Mouse (Mus musculus) heart, embryonic 15.5 days (tissue): ENCODE results near the gene Ubap1. TPM values are rescaled to one million over a fixed set of nuclear protein-coding genes. Genes with fewer than 3 reads are reported as not detected.

ENCODE experiments used
- ATAC-seq: fragments of 200-750 bp; cut with Nextera tagmentation; replicated peaks from 2 replicates; pipeline ENCODE4 v1.8.0; 2017; ENCODE audit warnings: low read depth, moderate TSS enrichment; ENCODE audit not compliant: insufficient number of reproducible peaks, insufficient read depth, low FRiP score
- H3K27ac ChIP-seq: fragments of 300-500 bp; sonication (generic); 2 replicates; pipeline ENCODE4 v1.5.1; 2015; ENCODE audit warnings: mild to moderate bottlenecking, inconsistent platforms
- H3K27me3 ChIP-seq: fragments of 300-500 bp; sonication (generic); 2 replicates; pipeline ENCODE4 v1.6.1; 2015; ENCODE audit warnings: inconsistent platforms
- H3K36me3 ChIP-seq: fragments of 300-500 bp; sonication (generic); 2 replicates; pipeline ENCODE4 v1.6.1; 2015; ENCODE audit warnings: mild to moderate bottlenecking, inconsistent platforms
- H3K4me1 ChIP-seq: fragments of 300-500 bp; sonication (generic); replicated peaks from 2 replicates; pipeline ENCODE4 v1.6.1; 2015; ENCODE audit warnings: inconsistent platforms
- H3K4me2 ChIP-seq: fragments of 300-500 bp; sonication (generic); 2 replicates; pipeline ENCODE4 v1.6.1; 2015; ENCODE audit warnings: inconsistent platforms, mild to moderate bottlenecking, moderate library complexity
- H3K4me3 ChIP-seq: fragments of 300-500 bp; sonication (generic); 2 replicates; pipeline ENCODE4 v1.5.1; 2015; ENCODE audit warnings: mild to moderate bottlenecking, inconsistent platforms
- H3K9ac ChIP-seq: fragments of 300-500 bp; sonication (generic); 2 replicates; pipeline ENCODE4 v1.6.1; 2015; ENCODE audit warnings: mild to moderate bottlenecking, inconsistent platforms
- H3K9me3 ChIP-seq: fragments of 300-500 bp; sonication (generic); replicated peaks from 2 replicates; pipeline ENCODE4 v1.6.1; 2016; ENCODE audit warnings: inconsistent platforms
- WGBS: fragments of 180-500 bp; shearing (Covaris S2); methylation state at CpG from one replicate; pipeline ENCODE4 v1.1.7; 2015; ENCODE audit warnings: mixed read lengths; 5-methylcytosine and 5-hydroxymethylcytosine counted together
- polyA plus RNA-seq: library from polyadenylated mRNA; unstranded; fragments of >200 nt; fragmentation: Nextera tagmentation; extraction: Ambion mirVana; gene quantifications from 2 replicates; pipeline ENCODE4 v1.2.1, GENCODE M21; 2015

Ubap1 gene
- polyA plus RNA-seq, 1 experiment from 2014 or later, result 43.4 TPM

DNA sequence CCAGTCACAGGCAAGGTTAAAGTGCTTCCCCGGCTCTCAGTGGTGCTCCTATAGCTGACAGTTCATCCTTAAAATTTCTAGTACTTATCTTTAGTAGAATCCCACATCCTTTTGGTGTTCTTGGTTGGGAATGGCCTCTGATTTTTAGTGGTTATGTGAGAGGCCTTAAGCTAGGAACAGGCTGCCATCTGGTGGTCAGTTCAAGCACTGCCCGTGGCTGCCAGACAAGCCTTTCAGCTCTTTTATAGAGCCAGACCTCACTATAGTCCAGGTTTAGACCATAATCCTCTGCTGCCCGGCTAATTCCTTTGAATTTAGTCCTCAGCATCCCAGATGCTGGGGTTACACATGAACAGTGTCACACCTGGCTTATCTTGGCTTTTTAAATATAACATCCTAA is 41.3 kb downstream of the Ubap1 start:
- 15% methylated on average over 3 of the region's 3 CpGs for WGBS
- Histone ChIP-seq H3K36me3 (peaks cover 48% of the 10 kb centered on the region), H3K4me3 (no peak overlapping the region), H3K27me3 (no peaks in the 10 kb centered on the region), H3K4me1 (no peaks in the 10 kb centered on the region), H3K9me3 (no peaks in the 10 kb centered on the region), H3K27ac (no peak overlapping the region), H3K9ac (no peak overlapping the region), H3K4me2 (no peak overlapping the region)
- no peak for ATAC-seq

GRCm38 (mm10) chr4:41391015-41391414 is 42.2 kb downstream of the Ubap1 start:
- Histone ChIP-seq H3K4me2 (no peak overlapping the region), H3K4me3 (no peak overlapping the region), H3K27me3 (no peaks in the 10 kb centered on the region), H3K4me1 (no peaks in the 10 kb centered on the region), H3K9me3 (no peaks in the 10 kb centered on the region), H3K27ac (no peak overlapping the region), H3K9ac (no peak overlapping the region), H3K36me3 (peaks cover 48% of the 10 kb centered on the region)
- ATAC-seq, result no peak
- WGBS, result 90% methylated on average over 2 of the region's 2 CpGs

DNA sequence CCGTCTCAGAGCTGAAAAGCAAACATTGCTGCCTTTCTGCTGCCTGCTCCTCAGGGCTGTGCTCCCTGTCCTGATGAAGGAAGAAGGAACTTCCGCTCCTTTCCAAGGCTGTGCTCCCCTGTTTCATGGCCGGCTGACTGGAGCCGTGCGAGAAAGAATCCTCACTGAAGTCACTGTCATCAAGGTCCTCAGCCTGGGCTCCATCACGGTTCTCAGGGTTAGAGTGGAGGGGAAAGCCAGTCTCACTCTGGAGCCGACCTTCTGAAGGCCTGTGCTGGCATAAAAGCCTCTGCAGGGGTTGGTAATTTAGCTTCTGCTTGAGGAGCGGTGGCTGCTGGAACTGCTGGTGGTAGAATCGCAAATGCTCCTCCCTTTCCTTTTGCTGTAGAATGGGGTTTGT is 45.9 kb downstream of the Ubap1 start:
- Histone ChIP-seq H3K4me2 (no peak overlapping the region), H3K27ac (no peak overlapping the region), H3K27me3 (no peaks in the 10 kb centered on the region), H3K9me3 (no peaks in the 10 kb centered on the region), H3K36me3 (peaks cover 37% of the 10 kb centered on the region), H3K9ac (no peak overlapping the region), H3K4me1 (no peaks in the 10 kb centered on the region), H3K4me3 (no peak overlapping the region)
- ATAC-seq, result no peak
- 85% methylated on average over 9 of the region's 9 CpGs for WGBS

DNA sequence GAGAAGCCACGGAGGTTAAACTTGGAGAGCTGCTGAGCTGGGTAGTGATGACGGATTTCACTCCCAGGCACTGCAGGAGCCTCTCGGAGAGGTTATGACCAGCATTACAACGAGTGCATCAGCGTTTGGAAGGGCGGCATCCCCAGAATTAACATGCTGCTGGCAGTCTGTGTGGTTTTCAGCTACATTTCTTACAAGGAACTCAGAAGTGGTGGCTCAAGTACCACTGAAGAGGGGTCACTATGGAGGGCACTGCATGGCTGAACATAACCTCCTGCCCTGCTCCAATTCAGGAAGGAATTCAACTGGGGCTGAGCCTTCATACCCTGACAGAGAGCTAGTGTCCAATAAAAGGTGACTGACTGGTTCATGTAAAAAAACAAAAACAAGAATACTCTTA is 49.6 kb downstream of the Ubap1 start:
- WGBS, result 66% methylated on average over 6 of the region's 6 CpGs
- Histone ChIP-seq H3K4me2 (no peak overlapping the region), H3K27ac (no peak overlapping the region), H3K4me3 (no peak overlapping the region), H3K4me1 (no peaks in the 10 kb centered on the region), H3K27me3 (no peaks in the 10 kb centered on the region), H3K36me3 (peaks cover 17% of the 10 kb centered on the region), H3K9me3 (no peaks in the 10 kb centered on the region), H3K9ac (no peak overlapping the region)
- ATAC-seq, result no peak

DNA sequence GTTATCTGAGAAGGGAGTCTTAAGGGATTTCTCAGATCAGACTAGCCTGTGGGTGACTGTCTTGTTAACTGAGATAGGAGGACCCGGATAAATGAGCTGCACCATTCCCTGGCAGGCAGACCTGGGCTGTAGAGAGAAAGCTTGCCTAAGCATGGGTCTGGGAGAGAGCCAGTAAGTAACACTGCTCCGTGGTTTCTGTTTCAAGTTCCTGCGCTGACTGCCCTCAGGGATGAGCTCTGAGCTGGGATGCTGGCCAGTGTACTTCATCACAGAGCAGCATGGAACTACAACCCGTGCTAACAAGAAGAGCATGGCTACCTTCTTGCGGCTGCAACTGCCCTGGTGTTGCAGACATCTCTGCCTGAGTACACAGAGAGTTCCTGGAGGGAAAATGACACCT is 51.1 kb downstream of the Ubap1 start:
- Histone ChIP-seq H3K27ac (no peak overlapping the region), H3K4me3 (no peak overlapping the region), H3K9me3 (no peaks in the 10 kb centered on the region), H3K4me2 (no peak overlapping the region), H3K27me3 (no peaks in the 10 kb centered on the region), H3K36me3 (peaks cover 18% of the 10 kb centered on the region), H3K4me1 (no peaks in the 10 kb centered on the region), H3K9ac (no peak overlapping the region)
- WGBS, result 73% methylated on average over 5 of the region's 5 CpGs
- ATAC-seq, result no peak

DNA sequence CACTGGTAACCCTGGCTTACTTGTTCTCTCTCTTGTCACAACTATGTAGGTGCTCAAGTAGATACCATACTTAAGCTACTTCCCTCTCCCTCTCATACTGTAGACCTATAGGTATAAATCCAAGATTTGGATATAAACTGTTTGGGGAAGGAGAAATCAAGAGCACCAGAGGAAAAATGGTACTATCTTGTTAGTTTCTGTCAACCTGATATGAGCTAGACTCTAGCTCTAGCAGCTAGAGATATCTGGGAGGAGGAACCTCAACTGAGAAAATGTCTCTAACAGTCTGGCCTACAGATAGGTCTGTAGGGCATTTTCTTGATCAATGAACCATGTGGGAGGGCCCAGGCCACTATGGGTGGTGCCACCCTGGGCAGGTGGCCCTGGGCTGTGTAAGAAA is 52.4 kb downstream of the Ubap1 start:
- H3K4me2 ChIP-seq, result no peak overlapping the region
- no peak overlapping the region for H3K4me3 ChIP-seq
- no peak for ATAC-seq
- no peaks in the 10 kb centered on the region for H3K4me1 ChIP-seq
- no peak overlapping the region for H3K9ac ChIP-seq
- no peaks in the 10 kb centered on the region for H3K27me3 ChIP-seq
- no peaks in the 10 kb centered on the region for H3K9me3 ChIP-seq
- peaks cover 21% of the 10 kb centered on the region; the same call in 1 of the 2 replicates for H3K36me3 ChIP-seq
- H3K27ac ChIP-seq, result no peak overlapping the region

- ATAC-seq, result no peak
- Histone ChIP-seq H3K9ac (no peak overlapping the region), H3K9me3 (no peaks in the 10 kb centered on the region), H3K27me3 (no peaks in the 10 kb centered on the region), H3K4me2 (no peak overlapping the region), H3K4me1 (no peaks in the 10 kb centered on the region), H3K4me3 (no peak overlapping the region), H3K36me3 (peaks cover 21% of the 10 kb centered on the region; the same call in 1 of the 2 replicates), H3K27ac (no peak overlapping the region)
- 79% methylated on average over 5 of the region's 5 CpGs for WGBS
These were observed 52.8 kb downstream of the Ubap1 start for GRCm38 (mm10) chr4:41401573-41401972.

GRCm38 (mm10) chr4:41406597-41406996 is 57.8 kb downstream of the Ubap1 start:
- 73% methylated on average over 9 of the region's 9 CpGs for WGBS
- Histone ChIP-seq H3K27ac (no peak overlapping the region), H3K4me3 (no peak overlapping the region), H3K9me3 (no peaks in the 10 kb centered on the region), H3K9ac (no peak overlapping the region), H3K36me3 (0 out of 2 replicates have a peak, but pooled peaks cover 17% of the 10 kb centered on the region), H3K27me3 (no peaks in the 10 kb centered on the region), H3K4me1 (no peaks in the 10 kb centered on the region), H3K4me2 (no peak overlapping the region)
- no peak for ATAC-seq

GRCm38 (mm10) chr4:41407353-41407752 is 58.6 kb downstream of the Ubap1 start:
- H3K9ac ChIP-seq, result no peak overlapping the region
- WGBS, result 87% methylated on average over 2 of the region's 2 CpGs
- H3K4me1 ChIP-seq, result no peaks in the 10 kb centered on the region
- H3K4me3 ChIP-seq, result no peak overlapping the region
- H3K9me3 ChIP-seq, result no peaks in the 10 kb centered on the region
- H3K36me3 ChIP-seq, result 0 out of 2 replicates have a peak, but pooled peaks cover 17% of the 10 kb centered on the region
- H3K27me3 ChIP-seq, result no peaks in the 10 kb centered on the region
- no peak overlapping the region for H3K27ac ChIP-seq
- no peak for ATAC-seq
- no peak overlapping the region for H3K4me2 ChIP-seq

DNA sequence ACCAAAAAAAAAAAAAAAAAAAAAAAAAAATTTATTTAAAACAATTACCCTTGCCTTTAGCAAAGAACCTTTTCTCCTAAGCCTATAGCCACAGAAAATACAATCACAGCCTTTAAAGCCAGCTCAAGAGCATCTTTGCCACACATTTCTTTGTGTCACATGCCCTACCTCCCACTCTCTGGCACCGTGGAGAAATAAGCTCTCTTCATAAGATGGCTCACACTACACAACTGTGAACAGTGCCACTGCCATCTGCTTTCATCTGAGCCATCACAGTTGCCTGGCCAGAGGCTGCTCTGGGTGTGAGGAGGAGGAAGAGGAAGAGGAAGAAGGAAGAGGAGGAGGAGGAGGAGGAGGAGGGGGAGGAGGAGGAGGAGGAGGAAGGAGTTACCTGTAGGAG is 60.5 kb downstream of the Ubap1 start:
- Histone ChIP-seq H3K9ac (no peak overlapping the region), H3K9me3 (no peaks in the 10 kb centered on the region), H3K4me1 (no peaks in the 10 kb centered on the region), H3K27me3 (no peaks in the 10 kb centered on the region), H3K27ac (no peak overlapping the region), H3K36me3 (0 out of 2 replicates have a peak, but pooled peaks cover 9% of the 10 kb centered on the region), H3K4me3 (no peak overlapping the region), H3K4me2 (no peak overlapping the region)
- 84% methylated on average over 1 of the region's 1 CpGs for WGBS
- no peak for ATAC-seq

DNA sequence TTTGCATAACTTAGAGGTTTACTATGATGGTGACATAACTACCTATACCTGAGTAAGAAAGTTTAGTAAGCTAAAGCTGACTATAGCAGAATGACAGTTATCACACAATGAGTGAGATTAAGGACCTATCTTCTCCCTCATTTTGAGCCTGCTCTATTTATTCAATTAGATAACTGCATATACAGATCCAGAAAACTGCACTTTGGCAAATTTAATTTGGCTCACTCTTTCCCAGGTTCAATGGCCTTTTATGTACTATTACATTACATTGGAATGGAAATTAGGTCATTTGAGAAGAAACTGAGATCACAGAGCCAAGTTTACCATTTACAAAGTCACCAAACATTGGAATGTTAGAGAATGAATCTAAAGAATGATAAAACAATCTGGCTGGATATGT is 68.2 kb downstream of the Ubap1 start:
- Histone ChIP-seq H3K27ac (no peak overlapping the region), H3K9ac (no peak overlapping the region), H3K4me2 (no peak overlapping the region), H3K9me3 (no peaks in the 10 kb centered on the region), H3K27me3 (no peaks in the 10 kb centered on the region), H3K4me3 (no peak overlapping the region), H3K4me1 (no peaks in the 10 kb centered on the region), H3K36me3 (no peaks in the 10 kb centered on the region)
- ATAC-seq, result no peak

- Histone ChIP-seq H3K27ac (no peak overlapping the region), H3K4me1 (no peaks in the 10 kb centered on the region; the same call in 1 of the 2 replicates), H3K27me3 (no peaks in the 10 kb centered on the region), H3K4me3 (no peak overlapping the region), H3K36me3 (no peaks in the 10 kb centered on the region), H3K9ac (no peak overlapping the region), H3K4me2 (no peak overlapping the region), H3K9me3 (no peaks in the 10 kb centered on the region)
- WGBS, result 78% methylated on average over 5 of the region's 5 CpGs
- ATAC-seq, result no peak
These were observed 90.1 kb downstream of the Ubap1 start for GRCm38 (mm10) chr4:41438931-41439330.
